Mouse (Mus musculus): Measurements from ENCODE around the gene Slc39a10. TPM values are rescaled to one million over a fixed set of nuclear protein-coding genes. Genes with fewer than 3 reads are reported as not detected.

Slc39a10 gene
- total and polyA plus RNA-seq, 2 experiments from 2014 or later = 8.4 to 29.7 TPM

- DNase-seq (ENCODE audit: low spot score) (no peak), ATAC-seq (ENCODE audit: insufficient read depth, low read depth) (no peak)
- H3K9ac ChIP-seq (replicated peaks; ENCODE audit: low read depth, low read length) = no peak overlapping the region
- no peaks in the 10 kb centered on the region for H3K27me3 ChIP-seq (ENCODE audit: control insufficient read depth, insufficient read depth, low read length)
- H3K27ac ChIP-seq (ENCODE audit: low read depth) = no peak overlapping the region
- TF ChIP-seq EP300 (IDR thresholded peaks at IDR 0.05; ENCODE audit: low read depth) (no peak), CTCF (IDR thresholded peaks at IDR 0.05; ENCODE audit: low read depth) (no peak)
- H3K4me1 ChIP-seq (ENCODE audit: control insufficient read depth, insufficient read depth) = peaks cover 9% of the 10 kb centered on the region
- H3K4me2 ChIP-seq (ENCODE audit: low read depth, low read length) = no peak overlapping the region
- H3K9me3 ChIP-seq (replicated peaks; ENCODE audit: control insufficient read depth, low read length) = no peaks in the 10 kb centered on the region
- H3K36me3 ChIP-seq (replicated peaks; ENCODE audit: control insufficient read depth, insufficient read depth, low read length) = no peaks in the 10 kb centered on the region
- WGBS = 50% methylated on average over 9 of the region's 9 CpGs
- H3K4me3 ChIP-seq (ENCODE audit: low read depth, low read length) = no peak overlapping the region
Measured at GRCm38 (mm10) chr1:46886091-46886490, 6.6 kb downstream of the Slc39a10 start.

- Histone ChIP-seq H3K4me3 (ENCODE audit: low read depth, low read length) (no peak overlapping the region), H3K27me3 (ENCODE audit: control insufficient read depth, insufficient read depth, low read length) (no peaks in the 10 kb centered on the region), H3K9me3 (replicated peaks; ENCODE audit: control insufficient read depth, low read length) (no peaks in the 10 kb centered on the region), H3K4me2 (ENCODE audit: low read depth, low read length) (no peak overlapping the region), H3K9ac (replicated peaks; ENCODE audit: low read depth, low read length) (no peak overlapping the region), H3K4me1 (ENCODE audit: control insufficient read depth, insufficient read depth) (peaks cover 9% of the 10 kb centered on the region), H3K27ac (ENCODE audit: low read depth) (no peak overlapping the region), H3K36me3 (replicated peaks; ENCODE audit: control insufficient read depth, insufficient read depth, low read length) (no peaks in the 10 kb centered on the region)
- 15% methylated on average over 3 of the region's 3 CpGs for WGBS
- DNase-seq (ENCODE audit: low spot score) (no peak), ATAC-seq (ENCODE audit: insufficient read depth, low read depth) (no peak)
- no peak for TF ChIP-seq CTCF (IDR thresholded peaks at IDR 0.05; ENCODE audit: low read depth)
- TF ChIP-seq EP300 (IDR thresholded peaks at IDR 0.05; ENCODE audit: low read depth) = no peak
Measured at GRCm38 (mm10) chr1:46885231-46885630, 7.4 kb downstream of the Slc39a10 start.

- Histone ChIP-seq H3K36me3 (replicated peaks; ENCODE audit: control insufficient read depth, insufficient read depth, low read length) (no peaks in the 10 kb centered on the region), H3K4me1 (ENCODE audit: control insufficient read depth, insufficient read depth) (no peaks in the 10 kb centered on the region), H3K9ac (replicated peaks; ENCODE audit: low read depth, low read length) (no peak overlapping the region), H3K9me3 (replicated peaks; ENCODE audit: control insufficient read depth, low read length) (no peaks in the 10 kb centered on the region), H3K27ac (ENCODE audit: low read depth) (no peak overlapping the region), H3K4me2 (ENCODE audit: low read depth, low read length) (no peak overlapping the region), H3K27me3 (ENCODE audit: control insufficient read depth, insufficient read depth, low read length) (no peaks in the 10 kb centered on the region), H3K4me3 (ENCODE audit: low read depth, low read length) (no peak overlapping the region)
- DNase-seq (ENCODE audit: low spot score) (no peak), ATAC-seq (ENCODE audit: insufficient read depth, low read depth) (no peak)
- no peak for TF ChIP-seq CTCF (IDR thresholded peaks at IDR 0.05; ENCODE audit: low read depth)
- no peak for TF ChIP-seq EP300 (IDR thresholded peaks at IDR 0.05; ENCODE audit: low read depth)
Measured at GRCm38 (mm10) chr1:46879951-46880350, 12.7 kb downstream of the Slc39a10 start.

- no peak overlapping the region for H3K4me3 ChIP-seq (ENCODE audit: low read depth, low read length)
- TF ChIP-seq CTCF (IDR thresholded peaks at IDR 0.05; ENCODE audit: low read depth) (no peak), EP300 (IDR thresholded peaks at IDR 0.05; ENCODE audit: low read depth) (no peak)
- no peaks in the 10 kb centered on the region for H3K4me1 ChIP-seq (ENCODE audit: control insufficient read depth, insufficient read depth)
- H3K9me3 ChIP-seq (replicated peaks; ENCODE audit: control insufficient read depth, low read length) = no peaks in the 10 kb centered on the region
- H3K36me3 ChIP-seq (replicated peaks; ENCODE audit: control insufficient read depth, insufficient read depth, low read length) = no peaks in the 10 kb centered on the region
- no peaks in the 10 kb centered on the region for H3K27me3 ChIP-seq (ENCODE audit: control insufficient read depth, insufficient read depth, low read length)
- WGBS = 45% methylated on average over 3 of the region's 3 CpGs
- no peak for ATAC-seq (ENCODE audit: insufficient read depth, low read depth)
- no peak overlapping the region for H3K4me2 ChIP-seq (ENCODE audit: low read depth, low read length)
- H3K27ac ChIP-seq (ENCODE audit: low read depth) = no peak overlapping the region
- H3K9ac ChIP-seq (replicated peaks; ENCODE audit: low read depth, low read length) = no peak overlapping the region
- no peak for DNase-seq (ENCODE audit: low spot score)
Measured at GRCm38 (mm10) chr1:46873770-46874169, 18.9 kb downstream of the Slc39a10 start.

GRCm38 (mm10) chr1:46869788-46870187 is 22.9 kb downstream of the Slc39a10 start:
- Histone ChIP-seq H3K9me3 (replicated peaks; ENCODE audit: control insufficient read depth, low read length) (no peaks in the 10 kb centered on the region), H3K4me3 (ENCODE audit: low read depth, low read length) (no peak overlapping the region), H3K4me2 (ENCODE audit: low read depth, low read length) (no peak overlapping the region), H3K4me1 (ENCODE audit: control insufficient read depth, insufficient read depth) (no peaks in the 10 kb centered on the region), H3K27me3 (ENCODE audit: control insufficient read depth, insufficient read depth, low read length) (no peaks in the 10 kb centered on the region), H3K9ac (replicated peaks; ENCODE audit: low read depth, low read length) (no peak overlapping the region), H3K36me3 (replicated peaks; ENCODE audit: control insufficient read depth, insufficient read depth, low read length) (no peaks in the 10 kb centered on the region), H3K27ac (ENCODE audit: low read depth) (no peak overlapping the region)
- no peak for DNase-seq (ENCODE audit: low spot score)
- no peak for TF ChIP-seq CTCF (IDR thresholded peaks at IDR 0.05; ENCODE audit: low read depth)
- no peak for TF ChIP-seq EP300 (IDR thresholded peaks at IDR 0.05; ENCODE audit: low read depth)
- no peak for ATAC-seq (ENCODE audit: insufficient read depth, low read depth)

GRCm38 (mm10) chr1:46864175-46864885 is 28.3 kb downstream of the Slc39a10 start:
- Histone ChIP-seq H3K36me3 (replicated peaks; ENCODE audit: control insufficient read depth, insufficient read depth, low read length) (no peaks in the 10 kb centered on the region), H3K27ac (ENCODE audit: low read depth) (peak overlapping the region; percentile 51), H3K4me3 (ENCODE audit: low read depth, low read length) (no peak overlapping the region), H3K4me2 (ENCODE audit: low read depth, low read length) (no peak overlapping the region), H3K9ac (replicated peaks; ENCODE audit: low read depth, low read length) (no peak overlapping the region), H3K27me3 (ENCODE audit: control insufficient read depth, insufficient read depth, low read length) (no peaks in the 10 kb centered on the region), H3K4me1 (ENCODE audit: control insufficient read depth, insufficient read depth) (peaks cover 9% of the 10 kb centered on the region; the same call in 1 of the 2 replicates), H3K9me3 (replicated peaks; ENCODE audit: control insufficient read depth, low read length) (no peaks in the 10 kb centered on the region)
- DNase-seq (ENCODE audit: low spot score) (no peak), ATAC-seq (ENCODE audit: insufficient read depth, low read depth) (peak; percentile 81)
- 50% methylated on average over 7 of the region's 7 CpGs for WGBS
- TF ChIP-seq CTCF (IDR thresholded peaks at IDR 0.05; ENCODE audit: low read depth) (no peak), EP300 (IDR thresholded peaks at IDR 0.05; ENCODE audit: low read depth) (no peak)
